Mouse (Mus musculus) CH12.LX (cell line): ENCODE measurements around the gene Ppt2.

Experiments
- CHD2 ChIP-seq: IDR thresholded peaks from 2 replicates; pipeline ENCODE4 v1.6.1; 2011; ENCODE audit warnings: low read length, improper control_type of control experiment
- CTCF ChIP-seq, 2 experiments: IDR thresholded peaks in 1 of 2; conservative IDR thresholded peaks in 1 of 2; 2 replicates each; pipeline ENCODE4 v1.5.1; 2011 to 2012; ENCODE audit warnings: low read depth in 2 of 2, low read length in 2 of 2, improper control_type of control experiment in 1 of 2, inconsistent platforms in 1 of 2, mild to moderate bottlenecking in 1 of 2, moderate library complexity in 1 of 2
- JUND ChIP-seq: conservative IDR thresholded peaks from 2 replicates; pipeline ENCODE4 v1.6.1; 2011; ENCODE audit warnings: low read depth, low read length, improper control_type of control experiment
- MEF2A ChIP-seq: IDR thresholded peaks from 2 replicates; pipeline ENCODE4 v1.6.1; 2014; ENCODE audit warnings: low read depth, mild to moderate bottlenecking, inconsistent platforms, low read length, improper control_type of control experiment, borderline replicate concordance
- ZNF384 ChIP-seq: IDR thresholded peaks from 2 replicates; pipeline ENCODE4 v1.6.1; 2012; ENCODE audit warnings: low read depth, low read length, improper control_type of control experiment, inconsistent platforms

DNA sequence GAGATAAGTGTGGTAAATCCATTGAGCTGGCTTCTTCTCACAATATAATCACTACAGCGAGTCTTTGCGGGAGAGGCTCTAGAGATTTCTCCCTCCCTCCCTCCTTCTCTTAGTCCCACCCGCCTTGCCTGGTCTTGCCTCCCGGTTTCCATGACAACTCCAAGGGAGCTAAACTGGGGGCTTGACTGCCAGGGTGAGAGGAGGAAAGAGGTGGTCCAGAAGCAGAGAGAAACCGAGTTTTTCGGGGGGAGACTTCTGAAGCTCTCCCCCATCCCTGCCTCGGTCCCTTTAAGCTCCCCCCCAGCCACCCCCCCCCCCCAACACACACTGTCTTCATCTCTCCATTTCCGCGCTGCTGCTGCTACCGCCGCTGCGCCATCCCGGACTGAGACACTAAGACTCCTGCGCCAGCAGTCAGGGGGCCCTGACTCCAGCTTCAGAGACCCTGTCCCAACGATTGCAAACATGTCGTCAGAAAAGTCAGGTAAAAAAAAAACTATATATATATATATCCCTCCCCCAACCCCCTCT lies 976 bp upstream of the Ppt2 start, which contains the start of gene Prrt1:
- TF ChIP-seq JUND, result no peak
- no peak for TF ChIP-seq CTCF (conservative IDR thresholded peaks at IDR 0.05 in 1 of 2, IDR thresholded peaks at IDR 0.05 in 1 of 2; ENCODE audit: low read depth in 2 of 2, low read length in 2 of 2)
- TF ChIP-seq CHD2, result no peak
- TF ChIP-seq MEF2A, result no peak
- TF ChIP-seq ZNF384, result no peak
